Mouse (Mus musculus) urinary bladder, adult 2 months (tissue): ENCODE data around the gene Ifitm1. TPM values are rescaled to one million over a fixed set of nuclear protein-coding genes. Genes with fewer than 3 reads are reported as not detected.

Experiments
- DNase-seq: peaks from one replicate; pipeline ENCODE4 v3.0.0; 2022; ENCODE audit warnings: low spot score
- polyA plus RNA-seq: library from polyadenylated mRNA; depleted of rRNA; stranded (reverse); fragments of >200 nt; gene quantifications from 2 replicates; pipeline ENCODE4 v1.2.3, GENCODE M21; 2012; rRNA removed

Gene Ifitm1
- 240 and 346 TPM in 2 replicates for polyA plus RNA-seq

- DNase-seq = no peak
Measured at GRCm38 (mm10) chr7:140966921-140967320, at the start of gene Ifitm1. Gene Ifitm1 (plus strand): TSS chr7:140967221.

DNA sequence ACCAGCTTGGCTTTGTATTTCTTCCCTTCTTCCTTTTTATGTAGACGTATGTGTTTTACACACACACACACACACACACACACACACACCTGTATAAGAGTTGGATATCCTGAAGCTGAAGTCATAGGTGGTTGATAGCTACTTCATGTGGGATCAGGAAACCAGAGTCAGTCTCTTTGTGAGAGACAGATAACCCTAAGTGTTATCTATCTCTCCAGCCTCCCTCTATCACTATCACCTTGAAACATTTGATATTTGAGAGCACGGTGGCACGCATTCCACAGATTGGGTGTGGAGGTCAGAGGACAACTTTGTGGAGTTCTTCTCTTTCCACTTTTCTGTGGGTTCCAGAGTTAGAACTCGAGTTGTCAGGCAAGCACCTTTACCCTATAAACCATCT, 47.1 kb upstream of the Ifitm1 start:
- no peak for DNase-seq

DNA sequence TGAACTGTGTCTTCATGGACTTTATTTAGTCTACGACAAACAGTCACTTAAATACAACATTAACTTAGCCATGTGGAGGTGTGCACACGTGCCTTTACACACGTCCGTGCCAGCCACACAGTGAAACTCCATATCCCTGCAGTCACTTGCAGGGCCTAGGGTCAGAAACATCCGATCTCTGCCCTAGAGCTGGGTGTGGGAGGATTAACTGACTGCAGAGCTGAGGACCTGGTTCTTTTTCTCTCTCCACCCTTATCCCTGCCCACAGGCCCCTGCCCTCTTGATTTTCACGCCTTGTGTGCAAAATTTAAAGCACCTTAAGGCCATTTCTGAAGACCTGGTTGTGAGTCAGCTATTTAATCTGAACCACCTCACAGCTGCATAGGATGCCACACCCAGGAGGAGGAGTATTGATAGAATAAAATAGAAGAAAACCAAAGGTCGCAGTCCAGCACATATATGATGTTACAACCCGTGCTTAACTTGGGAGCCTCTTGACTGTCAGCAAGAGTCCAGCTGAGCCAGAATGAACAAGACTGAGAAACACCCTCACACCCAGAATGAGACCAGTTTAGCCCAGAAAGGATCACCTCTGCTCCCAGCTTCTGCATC, 46.5 kb upstream of the Ifitm1 start, which contains the start of gene Nlrp6:
Nlrp6 (plus strand) TSS at position 485 of the 612 bp plus-strand sequence.
- DNase-seq = no peak

DNA sequence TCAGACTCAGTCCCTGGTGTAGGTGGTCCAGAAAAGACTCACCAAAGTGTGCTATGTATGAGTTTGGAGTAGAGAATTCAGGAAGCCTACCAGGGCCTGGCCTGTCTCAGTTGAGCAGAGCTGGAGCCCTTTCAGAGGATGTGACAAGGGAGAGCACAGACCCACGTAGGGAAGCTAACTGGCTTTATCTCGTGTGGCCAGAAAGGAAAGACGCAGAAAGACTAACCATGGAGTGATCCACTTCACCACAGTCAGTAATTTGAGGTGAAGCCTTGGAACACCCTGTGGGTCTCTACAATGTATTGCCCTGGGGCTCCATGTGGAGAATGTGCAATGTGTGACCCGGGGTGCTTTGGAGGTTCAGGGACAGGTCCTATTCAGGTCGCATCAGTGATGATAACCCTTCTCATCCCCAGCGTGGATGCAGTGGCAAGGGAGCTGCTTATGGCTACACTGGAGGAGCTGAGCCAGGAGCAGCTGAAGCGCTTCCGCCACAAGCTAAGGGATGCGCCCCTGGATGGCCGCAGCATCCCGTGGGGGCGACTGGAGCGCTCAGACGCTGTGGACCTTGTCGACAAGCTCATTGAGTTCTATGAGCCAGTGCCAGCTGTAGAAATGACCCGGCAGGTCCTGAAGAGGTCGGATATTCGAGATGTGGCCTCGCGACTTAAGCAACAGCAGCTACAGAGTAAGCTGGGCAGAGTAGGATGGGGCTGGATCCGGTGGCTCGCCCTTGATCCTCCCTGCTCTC, 45.6 kb upstream of the Ifitm1 start:
- DNase-seq = no peak

DNA sequence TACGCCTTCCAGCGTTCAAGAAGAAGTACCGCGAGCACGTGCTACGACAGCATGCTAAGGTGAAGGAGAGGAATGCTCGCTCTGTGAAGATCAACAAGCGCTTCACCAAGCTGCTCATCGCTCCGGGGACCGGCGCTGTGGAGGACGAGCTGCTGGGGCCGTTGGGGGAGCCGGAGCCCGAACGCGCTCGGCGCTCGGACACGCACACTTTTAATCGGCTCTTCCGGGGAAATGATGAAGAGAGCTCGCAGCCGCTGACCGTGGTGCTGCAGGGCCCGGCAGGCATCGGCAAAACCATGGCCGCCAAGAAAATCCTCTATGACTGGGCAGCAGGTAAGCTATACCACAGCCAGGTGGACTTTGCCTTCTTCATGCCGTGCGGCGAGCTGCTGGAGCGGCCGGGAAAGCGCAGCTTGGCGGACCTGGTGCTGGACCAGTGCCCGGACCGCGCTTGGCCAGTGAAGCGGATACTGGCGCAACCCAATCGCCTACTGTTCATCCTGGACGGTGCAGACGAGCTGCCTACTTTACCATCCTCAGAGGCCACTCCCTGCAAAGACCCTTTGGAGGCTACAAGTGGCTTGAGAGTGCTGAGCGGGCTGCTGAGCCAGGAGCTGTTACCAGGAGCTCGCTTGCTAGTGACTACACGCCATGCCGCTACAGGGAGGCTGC, 44.5 kb upstream of the Ifitm1 start:
- no peak for DNase-seq

- no peak for DNase-seq
Measured at GRCm38 (mm10) chr7:140923070-140923775, 43.8 kb upstream of the Ifitm1 start.

GRCm38 (mm10) chr7:140927181-140927580, 39.8 kb upstream of the Ifitm1 start:
- no peak for DNase-seq

DNA sequence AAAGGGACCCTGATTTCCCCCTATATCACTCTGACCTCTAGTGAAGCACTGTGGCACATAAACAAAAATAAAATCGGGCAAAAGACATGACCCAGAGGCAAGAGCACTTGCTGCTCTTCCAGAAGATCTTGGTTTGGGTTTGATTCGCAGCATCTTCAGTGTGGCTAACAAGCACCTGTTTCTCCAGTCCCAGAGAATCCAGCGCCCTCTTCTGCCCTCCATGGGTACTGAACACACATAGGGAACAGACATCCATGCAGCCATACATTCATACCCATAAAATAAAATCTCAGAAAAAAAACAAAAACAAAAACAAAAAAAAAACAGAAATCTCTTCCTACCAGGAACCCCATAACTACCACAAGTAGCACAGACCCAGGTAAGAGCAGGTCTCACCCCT, 28.6 kb upstream of the Ifitm1 start:
- DNase-seq = no peak

GRCm38 (mm10) chr7:140938896-140939295, 28.1 kb upstream of the Ifitm1 start:
- no peak for DNase-seq

GRCm38 (mm10) chr7:140939669-140940171, 27.3 kb upstream of the Ifitm1 start:
- DNase-seq = no peak

DNA sequence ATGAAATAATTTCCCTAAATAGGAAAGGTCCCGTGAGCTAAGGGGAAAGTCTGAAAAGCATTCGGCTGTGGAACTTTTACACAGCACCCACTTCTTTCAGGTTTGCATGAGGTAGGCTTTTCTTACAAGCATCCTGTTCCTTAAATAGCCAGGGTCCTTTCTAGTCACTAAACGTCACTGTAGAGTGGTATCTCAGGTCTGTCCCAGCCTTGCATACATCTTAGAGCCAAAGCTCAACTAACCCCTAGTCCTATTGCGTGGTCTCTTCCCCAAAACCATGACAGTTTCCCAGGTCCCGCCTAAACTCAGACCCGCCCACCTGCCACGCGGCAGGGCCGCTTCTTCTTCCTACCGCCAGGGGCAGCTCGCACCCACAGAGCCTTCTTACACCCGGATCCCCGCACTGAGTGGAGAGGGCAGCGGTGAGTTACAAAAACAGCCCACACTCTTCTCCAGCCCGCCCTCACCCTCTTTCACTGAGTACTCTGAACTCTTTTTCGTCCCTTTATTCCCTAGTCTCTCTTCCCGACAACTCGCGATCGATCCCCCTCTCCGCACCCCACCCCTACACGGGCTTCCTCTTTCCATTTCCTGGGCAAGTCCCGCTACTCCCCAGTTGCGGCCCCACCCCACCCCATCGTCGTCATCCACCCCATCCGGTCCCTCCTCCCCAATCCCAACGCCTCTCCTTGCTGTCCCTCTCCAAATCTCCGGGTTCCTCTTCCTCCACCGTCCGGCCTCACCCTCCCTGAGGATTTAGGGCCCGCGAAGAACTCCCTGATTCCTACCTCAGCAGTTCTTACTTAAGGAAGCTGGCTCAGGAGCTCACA, 25.6 kb upstream of the Ifitm1 start, which contains the start of gene Pgghg:
Pgghg (plus strand) TSS at position 170 of the 830 bp plus-strand sequence.
- peak; percentile 72 for DNase-seq

GRCm38 (mm10) chr7:140942341-140942740, 24.7 kb upstream of the Ifitm1 start:
- no peak for DNase-seq

- DNase-seq = no peak
Measured at GRCm38 (mm10) chr7:140942811-140943210, 24.2 kb upstream of the Ifitm1 start.

DNA sequence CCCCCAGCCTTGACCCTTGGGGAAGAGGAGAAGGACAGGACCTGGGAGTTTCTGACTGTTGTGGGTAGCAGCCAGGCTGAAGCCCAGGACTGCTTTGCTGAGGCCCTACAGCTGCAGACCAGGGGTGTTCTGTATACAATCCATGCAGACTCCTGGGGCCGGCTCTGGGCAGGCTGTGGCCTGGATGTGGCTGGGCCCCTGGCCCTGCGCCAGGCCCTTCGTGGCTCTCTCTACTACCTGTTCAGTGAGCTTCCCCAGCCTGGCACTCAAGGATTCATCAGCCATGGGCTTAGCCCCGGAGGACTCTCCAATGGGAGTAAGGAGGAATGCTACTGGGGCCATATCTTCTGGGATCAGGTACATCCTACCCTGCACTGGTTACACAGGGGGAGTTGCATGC, 23.7 kb upstream of the Ifitm1 start:
- no peak for DNase-seq

DNA sequence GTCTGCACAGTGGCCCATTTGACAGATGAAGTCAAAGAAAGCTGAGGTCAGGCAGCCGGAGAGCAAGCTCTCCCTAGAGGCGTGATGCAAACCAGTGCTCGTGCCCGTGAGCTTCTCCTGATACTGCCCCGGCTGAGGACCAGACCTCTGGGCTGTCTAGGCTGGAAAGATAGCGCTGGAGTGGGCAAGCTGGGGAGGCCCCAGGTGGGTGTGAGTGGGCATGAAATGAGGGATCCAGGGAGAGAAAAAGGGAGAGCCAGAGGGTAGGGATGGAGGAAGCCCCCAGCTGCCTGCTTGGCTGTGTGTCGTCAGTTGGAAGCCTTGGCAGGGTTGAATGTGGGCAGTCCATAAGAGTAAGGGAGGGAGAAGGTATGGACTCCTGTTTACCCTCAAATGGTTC, 22.8 kb upstream of the Ifitm1 start:
- no peak for DNase-seq

DNA sequence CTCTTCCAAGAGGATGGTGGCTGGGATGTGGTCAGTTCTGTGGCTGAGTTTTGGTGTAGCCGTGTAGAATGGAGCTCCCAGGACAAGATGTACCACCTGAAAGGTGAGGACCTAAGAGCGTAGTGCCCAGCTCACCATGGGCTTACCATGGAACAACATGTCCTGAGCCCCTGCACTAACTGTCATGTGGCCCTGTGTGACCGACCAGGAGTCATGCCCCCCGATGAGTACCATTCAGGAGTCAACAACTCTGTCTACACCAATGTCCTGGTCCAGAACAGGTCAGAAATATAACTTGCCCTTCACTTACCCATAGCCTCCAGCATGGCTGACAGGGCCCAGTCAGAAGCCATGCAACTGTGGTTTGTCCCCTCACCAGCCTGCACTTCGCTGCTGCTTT, 21.8 kb upstream of the Ifitm1 start:
- no peak for DNase-seq

GRCm38 (mm10) chr7:140946311-140946710, 20.7 kb upstream of the Ifitm1 start:
- no peak for DNase-seq

DNA sequence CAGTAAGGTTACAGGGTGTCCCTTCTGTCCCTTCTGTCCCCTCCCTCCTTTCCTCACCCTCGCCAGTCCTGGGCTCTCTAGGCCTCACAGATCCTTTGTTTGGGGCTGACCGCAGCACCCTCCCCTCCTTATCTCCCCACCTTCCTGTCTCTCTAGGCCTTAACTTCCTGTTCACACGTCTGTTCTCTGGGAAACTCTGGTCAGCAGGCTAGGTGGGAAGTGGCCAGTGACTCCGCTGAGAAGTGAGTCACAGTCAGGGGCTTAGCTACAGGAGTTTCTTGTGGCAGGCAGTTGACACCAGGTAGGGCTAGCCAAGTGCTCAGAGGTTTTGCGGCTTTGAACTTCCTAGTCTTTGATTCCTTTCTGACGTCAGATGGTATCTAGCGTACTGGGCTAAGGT, 20.0 kb upstream of the Ifitm1 start:
- DNase-seq = no peak

DNA sequence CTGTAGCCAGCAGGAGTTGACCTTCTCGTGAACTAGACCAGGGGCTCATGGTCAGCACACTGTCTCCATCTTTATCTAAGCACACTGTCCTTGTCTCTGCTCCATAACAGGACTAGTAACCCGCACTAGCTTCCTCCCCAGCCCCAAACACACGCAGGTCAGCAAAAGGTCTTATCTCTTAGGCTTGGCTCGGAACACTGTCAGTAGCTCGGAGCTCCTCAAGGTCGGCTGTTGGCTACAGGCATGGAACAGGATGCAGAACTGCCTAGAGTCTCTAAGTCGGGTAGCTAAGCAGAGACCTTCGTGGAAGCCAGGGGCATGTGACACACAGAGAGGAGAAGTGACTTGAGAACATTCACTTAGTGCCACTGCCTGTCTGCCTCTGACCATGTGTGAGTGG, 18.9 kb upstream of the Ifitm1 start:
- DNase-seq = no peak

DNA sequence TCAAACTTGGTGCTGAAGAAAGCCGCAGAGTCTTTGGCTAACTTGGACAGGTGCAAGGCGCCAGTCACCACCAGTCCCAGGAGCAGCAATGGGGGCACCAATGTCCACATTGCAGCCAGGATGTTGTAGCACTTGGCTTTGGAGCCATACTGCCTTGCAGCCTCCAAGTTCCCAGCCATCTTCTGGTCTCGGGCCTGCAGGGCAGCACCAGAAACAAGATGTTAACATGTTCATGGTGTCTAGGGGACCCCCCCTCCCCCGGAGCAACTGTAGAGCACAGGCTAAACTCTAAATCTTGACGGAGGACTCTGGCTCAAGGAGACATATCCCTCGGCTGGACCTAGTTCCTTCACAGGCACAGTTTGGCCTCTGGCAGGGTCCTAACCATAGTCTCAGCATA, 17.8 kb upstream of the Ifitm1 start:
- no peak for DNase-seq
